Mouse (Mus musculus) ES-Bruce4 (cell line): ENCODE results near the gene Ctnna3.

Experiments used
- CTCF ChIP-seq: IDR thresholded peaks from one replicate; pipeline ENCODE4 v1.8.1; 2011; ENCODE audit warnings: low read depth, low read length
- EP300 ChIP-seq: IDR thresholded peaks from 2 replicates; pipeline ENCODE4 v1.6.1; 2011; ENCODE audit warnings: low read depth, low read length; ENCODE audit not compliant: insufficient read depth
- POLR2A ChIP-seq: IDR thresholded peaks from one replicate; pipeline ENCODE4 v1.8.1; 2011; ENCODE audit warnings: low read length; ENCODE audit not compliant: insufficient read depth

- TF ChIP-seq POLR2A = no peak
- no peak for TF ChIP-seq CTCF
- TF ChIP-seq EP300 = no peak
These were observed 280.3 kb downstream of the Ctnna3 start for GRCm38 (mm10) chr10:63710211-63710610.
